Mouse (Mus musculus) MEL (cell line): ENCODE results near the gene Atg13. TPM values are rescaled to one million over a fixed set of nuclear protein-coding genes. Genes with fewer than 3 reads are reported as not detected.

Experiments
- DNase-seq: peaks from one replicate; pipeline ENCODE4 v3.0.0; 2011; ENCODE audit warnings: low read depth, low spot score
- H3K27ac ChIP-seq: 2 replicates; pipeline ENCODE4 v1.5.1; 2012; ENCODE audit warnings: low read depth, mild to moderate bottlenecking, control low read depth, low read length, moderate library complexity; ENCODE audit not compliant: control insufficient read depth
- H3K27me3 ChIP-seq, 2 experiments: fragments of 150-350 bp in 1 of 2; sonication (generic) in 1 of 2; 2 replicates each; pipeline ENCODE4 v1.6.1; 2012; ENCODE audit warnings: low read length in 2 of 2, mild to moderate bottlenecking in 2 of 2, improper control_type of control experiment in 1 of 2, moderate library complexity in 1 of 2; ENCODE audit not compliant: insufficient read depth in 2 of 2, control insufficient read depth in 1 of 2
- H3K36me3 ChIP-seq, 2 experiments: 2 replicates each; pipeline ENCODE4 v1.6.1; 2012 to 2014; ENCODE audit warnings: low read length in 2 of 2, improper control_type of control experiment in 1 of 2, inconsistent platforms in 1 of 2, mild to moderate bottlenecking in 1 of 2; ENCODE audit not compliant: insufficient read depth in 2 of 2, control insufficient read depth in 1 of 2
- H3K4me1 ChIP-seq, 2 experiments: fragments of 150-350 bp in 1 of 2; sonication (generic) in 1 of 2; 2 replicates each; pipeline ENCODE4 v1.6.1; 2012; ENCODE audit warnings: low read length in 2 of 2, improper control_type of control experiment in 1 of 2, mild to moderate bottlenecking in 1 of 2; ENCODE audit not compliant: insufficient read depth in 2 of 2, control insufficient read depth in 1 of 2
- H3K4me3 ChIP-seq, 2 experiments: fragments of 150-350 bp in 1 of 2; sonication (generic) in 1 of 2; 2 replicates each; pipeline ENCODE4 v1.5.1; 2012; ENCODE audit warnings: low read depth in 2 of 2, low read length in 2 of 2, mild to moderate bottlenecking in 2 of 2, moderate library complexity in 2 of 2, control low read depth in 1 of 2, improper control_type of control experiment in 1 of 2; ENCODE audit not compliant: control insufficient read depth in 1 of 2, insufficient read depth in 1 of 2
- H3K79me2 ChIP-seq: 2 replicates; pipeline ENCODE4 v1.6.1; 2012; ENCODE audit warnings: mild to moderate bottlenecking, low read length, moderate library complexity; ENCODE audit not compliant: control insufficient read depth, poor library complexity, insufficient read depth
- H3K9ac ChIP-seq: 2 replicates; pipeline ENCODE4 v1.6.1; 2012; ENCODE audit warnings: low read depth, mild to moderate bottlenecking, control low read depth, low read length, moderate library complexity; ENCODE audit not compliant: control insufficient read depth, poor library complexity, severe bottlenecking
- H3K9me3 ChIP-seq: fragments of 150-350 bp; sonication (generic); replicated peaks from 2 replicates; pipeline ENCODE4 v1.6.1; 2012; ENCODE audit warnings: mild to moderate bottlenecking, low read length, improper control_type of control experiment, moderate library complexity; ENCODE audit not compliant: insufficient read depth
- CHD1 ChIP-seq: IDR thresholded peaks from 2 replicates; pipeline ENCODE4 v1.6.1; 2012; ENCODE audit warnings: low read depth, mild to moderate bottlenecking, inconsistent platforms, low read length, improper control_type of control experiment
- CTCF ChIP-seq, 3 experiments: IDR thresholded peaks in 2 of 3; conservative IDR thresholded peaks in 1 of 3; 2 replicates each; pipeline ENCODE4 v1.5.1; 2011 to 2012; ENCODE audit warnings: low read length in 3 of 3, low read depth in 2 of 3, mild to moderate bottlenecking in 2 of 3, improper control_type of control experiment in 1 of 3, inconsistent platforms in 1 of 3, mixed read lengths in 1 of 3, moderate library complexity in 1 of 3; ENCODE audit not compliant: control insufficient read depth in 1 of 3, insufficient read depth in 1 of 3, poor library complexity in 1 of 3, severe bottlenecking in 1 of 3
- GATA1 ChIP-seq: IDR thresholded peaks from 2 replicates; pipeline ENCODE4 v1.6.1; 2011; ENCODE audit warnings: low read depth, low read length, improper control_type of control experiment
- HCFC1 ChIP-seq: IDR thresholded peaks from 2 replicates; pipeline ENCODE4 v1.6.1; 2012; ENCODE audit warnings: low read depth, mild to moderate bottlenecking, inconsistent platforms, low read length, improper control_type of control experiment, moderate library complexity
- KAT2A ChIP-seq: conservative IDR thresholded peaks from 2 replicates; pipeline ENCODE4 v1.6.1; 2012; ENCODE audit warnings: low read depth, low read length, improper control_type of control experiment, inconsistent platforms
- MAFK ChIP-seq: IDR thresholded peaks from 2 replicates; pipeline ENCODE4 v1.6.1; 2011; ENCODE audit warnings: low read depth, mild to moderate bottlenecking, low read length, improper control_type of control experiment, borderline replicate concordance
- MAZ ChIP-seq: IDR thresholded peaks from 2 replicates; pipeline ENCODE4 v1.6.1; 2012; ENCODE audit warnings: low read depth, mild to moderate bottlenecking, inconsistent platforms, low read length, improper control_type of control experiment
- MEF2A ChIP-seq: IDR thresholded peaks from 2 replicates; pipeline ENCODE4 v1.6.1; 2014; ENCODE audit warnings: low read depth, mild to moderate bottlenecking, inconsistent platforms, low read length, improper control_type of control experiment; ENCODE audit not compliant: poor library complexity, insufficient replicate concordance, severe bottlenecking; ENCODE audit errors: extremely low read depth
- MYC ChIP-seq: IDR thresholded peaks from 2 replicates; pipeline ENCODE4 v1.6.1; 2011; ENCODE audit warnings: low read depth, mild to moderate bottlenecking, low read length, improper control_type of control experiment, moderate library complexity
- POLR2A ChIP-seq, 2 experiments: IDR thresholded peaks; 2 replicates each; pipeline ENCODE4 v1.6.1; 2011 to 2012; ENCODE audit warnings: low read length in 2 of 2, mild to moderate bottlenecking in 2 of 2, control low read depth in 1 of 2, improper control_type of control experiment in 1 of 2, low read depth in 1 of 2, moderate library complexity in 1 of 2; ENCODE audit not compliant: control insufficient read depth in 1 of 2, insufficient read depth in 1 of 2, poor library complexity in 1 of 2
- RAD21 ChIP-seq: IDR thresholded peaks from 2 replicates; pipeline ENCODE4 v1.6.1; 2011; ENCODE audit warnings: mild to moderate bottlenecking, low read depth, low read length, improper control_type of control experiment
- SIN3A ChIP-seq: IDR thresholded peaks from 2 replicates; pipeline ENCODE4 v1.6.1; 2012; ENCODE audit warnings: low read length, improper control_type of control experiment, inconsistent platforms
- SMC3 ChIP-seq: IDR thresholded peaks from 2 replicates; pipeline ENCODE4 v1.6.1; 2011; ENCODE audit warnings: low read depth, low read length, improper control_type of control experiment
- USF1 ChIP-seq: IDR thresholded peaks from 2 replicates; pipeline ENCODE4 v1.6.1; 2014; ENCODE audit warnings: low read depth, mild to moderate bottlenecking, inconsistent platforms, low read length, improper control_type of control experiment, moderate library complexity
- polyA plus RNA-seq, 2 experiments: library from polyadenylated mRNA; stranded (reverse) in 1 of 2; unstranded in 1 of 2; fragments of >175 nt in 1 of 2; fragments of >200 nt in 1 of 2; gene quantifications; 2 replicates each; pipeline versions ENCODE4 v1.2.1 to v1.2.4; 2012; ENCODE audit warnings: low replicate concordance in 2 of 2, low read depth in 1 of 2; ENCODE audit not compliant: insufficient read length in 2 of 2, insufficient read depth in 1 of 2, missing spikeins in 1 of 2
- total RNA-seq: library from RNA; depleted of rRNA; stranded (reverse); fragments of 300-350 nt; gene quantifications from 2 replicates; pipeline ENCODE4 v1.2.3, GENCODE M21; 2012; rRNA removed

The Atg13 gene
- total and polyA plus RNA-seq, 3 experiments: 8.4 to 27.7 TPM; not detected in 1

DNA sequence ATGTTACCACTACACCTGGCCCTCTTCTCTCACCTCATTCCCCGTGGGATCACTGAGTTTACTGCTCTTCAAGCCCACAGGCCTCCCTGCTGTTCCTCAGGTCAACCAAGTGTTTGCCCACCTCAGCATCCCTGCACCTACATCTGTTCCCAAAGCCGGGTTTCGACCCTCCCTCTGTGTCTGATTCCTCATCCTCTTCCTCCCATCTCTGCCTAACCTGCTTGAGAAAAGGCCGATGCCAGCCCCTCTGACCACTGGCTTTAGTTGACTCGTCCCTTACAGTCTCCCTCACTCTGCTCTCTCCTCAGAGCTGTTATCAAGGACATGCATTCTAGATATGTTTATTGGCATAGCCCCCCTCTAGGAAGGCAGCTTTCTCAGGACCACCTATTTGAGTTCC is 82.9 kb downstream of the Atg13 start:
- H3K9ac ChIP-seq: no peak overlapping the region
- H3K9me3 ChIP-seq: no peaks in the 10 kb centered on the region
- DNase-seq: no peak
- no peaks in the 10 kb centered on the region for H3K27me3 ChIP-seq
- H3K27ac ChIP-seq: no peak overlapping the region
- TF ChIP-seq SIN3A (no peak), SMC3 (no peak), KAT2A (no peak), USF1 (no peak), MEF2A (no peak), HCFC1 (no peak), MAFK (no peak), CHD1 (no peak), GATA1 (no peak), RAD21 (no peak), MAZ (no peak), CTCF (IDR thresholded peaks at IDR 0.05 in 2 of 3, conservative IDR thresholded peaks at IDR 0.05 in 1 of 3; ENCODE audit: control insufficient read depth in 1 of 3, insufficient read depth in 1 of 3, low read depth in 2 of 3, low read length in 3 of 3, poor library complexity in 1 of 3, severe bottlenecking in 1 of 3) (no peak), MYC (no peak), POLR2A (IDR thresholded peaks at IDR 0.05; ENCODE audit: control insufficient read depth in 1 of 2, insufficient read depth in 1 of 2, low read depth in 1 of 2, low read length in 2 of 2, poor library complexity in 1 of 2) (no peak)
- no peak overlapping the region for H3K4me3 ChIP-seq
- no peaks in the 10 kb centered on the region for H3K79me2 ChIP-seq
- H3K36me3 ChIP-seq: no peaks in the 10 kb centered on the region
- no peaks in the 10 kb centered on the region for H3K4me1 ChIP-seq

Other genes with a start within 250 kb of the Atg13 start
- 57.1 and 64.7 TPM in 2 replicates for gene Ckap5, start 183.8 kb downstream of the Atg13 start, total RNA-seq
- gene Ckap5, start 183.8 kb downstream of the Atg13 start, polyA plus RNA-seq: 10 to 100 TPM; 44.0 to 45.3 TPM
- gene F2, start 74.2 kb downstream of the Atg13 start, total RNA-seq: 0.04 TPM in 1 of 2 replicates, not detected in the other
- gene F2, start 74.2 kb downstream of the Atg13 start, polyA plus RNA-seq: under 1 TPM in 1 of 2 experiments, not detected in 1; 0.06 TPM
- 8.6 and 10.4 TPM in 2 replicates for gene Zfp408, start 60.8 kb downstream of the Atg13 start, total RNA-seq
- 10 to 100 TPM in 1 of 2 experiments, not detected in 1; 16.4 TPM for gene Zfp408, start 60.8 kb downstream of the Atg13 start, polyA plus RNA-seq
- 21.4 and 23.5 TPM in 2 replicates for gene Arhgap1, start 60.7 kb downstream of the Atg13 start, total RNA-seq
- 10 to 100 TPM in 1 of 2 experiments, not detected in 1; 40.1 TPM for gene Arhgap1, start 60.7 kb downstream of the Atg13 start, polyA plus RNA-seq
- gene Harbi1, start 276 bp upstream of the Atg13 start, total RNA-seq: 6.8 and 8.2 TPM in 2 replicates
- 1 to 10 TPM in 1 of 2 experiments, not detected in 1; 7.8 TPM for gene Harbi1, start 276 bp upstream of the Atg13 start, polyA plus RNA-seq
- 14.6 and 15.9 TPM in 2 replicates for gene Ambra1, start 19.6 kb upstream of the Atg13 start, total RNA-seq
- gene Ambra1, start 19.6 kb upstream of the Atg13 start, polyA plus RNA-seq: 10 to 100 TPM in 1 of 2 experiments, not detected in 1; 24.7 TPM
- gene Chrm4, start 216.7 kb upstream of the Atg13 start, total RNA-seq: 23.9 and 29.0 TPM in 2 replicates
- 10 to 100 TPM in 1 of 2 experiments, not detected in 1; 21.5 TPM for gene Chrm4, start 216.7 kb upstream of the Atg13 start, polyA plus RNA-seq
- gene Mdk, start 221.7 kb upstream of the Atg13 start, total RNA-seq: 0.19 and 0.59 TPM in 2 replicates
- 1 to 10 TPM in 1 of 2 experiments, not detected in 1; 3.4 TPM for gene Mdk, start 221.7 kb upstream of the Atg13 start, polyA plus RNA-seq
- gene Gm9821, start 235.1 kb upstream of the Atg13 start, total RNA-seq: 0.85 and 1.2 TPM in 2 replicates
- 10 to 100 TPM in 1 of 2 experiments, not detected in 1; 22.7 TPM for gene Gm9821, start 235.1 kb upstream of the Atg13 start, polyA plus RNA-seq